Mouse (Mus musculus): ENCODE data around the gene Thra. TPM values are rescaled to one million over a fixed set of nuclear protein-coding genes. Genes with fewer than 3 reads are reported as not detected.
"Not testable (repeated sequence)": the region's sequence is repeated elsewhere in the genome, so short reads cannot be mapped to it uniquely, and the experiment has no call there.

Thra gene
- polyA plus RNA-seq, 1 experiment from 2014 or later, result 9.5 TPM

DNA sequence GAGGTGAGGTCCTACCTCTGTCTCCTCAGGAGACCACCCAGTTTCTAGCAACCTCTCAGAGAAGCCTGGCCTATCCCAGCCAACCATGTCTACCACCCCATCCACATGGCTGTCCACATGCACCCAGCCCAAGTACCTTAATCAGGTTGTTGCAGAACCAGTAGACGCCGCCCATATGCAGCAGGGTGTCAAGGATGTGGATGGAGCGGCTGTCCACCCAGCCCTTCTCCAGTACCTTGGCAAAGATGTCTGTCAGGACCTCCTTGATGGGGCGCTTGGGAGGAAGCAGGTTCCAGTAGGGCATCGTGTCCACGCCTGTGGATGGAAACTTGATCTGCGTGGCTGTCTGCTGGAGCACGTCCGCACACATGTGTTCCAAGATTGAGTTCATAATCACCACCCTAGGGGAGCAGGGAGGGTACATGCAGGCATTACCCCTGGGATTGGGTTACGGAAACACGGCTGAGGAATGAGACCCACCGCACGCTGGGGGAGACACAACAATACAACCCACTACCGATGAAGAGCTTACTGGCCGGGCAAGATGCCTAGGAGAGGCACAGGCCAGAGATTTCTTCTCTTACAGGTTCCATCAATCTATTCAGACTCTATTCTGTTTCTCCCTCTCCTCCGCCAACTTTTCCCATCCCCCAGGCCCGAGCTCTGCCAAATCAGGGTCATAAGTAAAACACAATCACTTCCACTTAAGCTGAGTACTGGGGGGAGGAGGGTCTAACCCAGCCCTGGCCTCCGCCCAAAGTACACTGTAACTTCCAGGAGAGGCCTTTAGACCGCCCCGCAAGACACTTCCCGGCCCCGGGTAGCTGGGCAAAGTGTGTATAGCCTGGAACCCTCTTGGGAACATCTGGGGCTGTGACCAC lies 32.8 kb upstream of the Thra start:
- no peak for DNase-seq (ENCODE audit: low spot score)
- Histone ChIP-seq H3K4me3 (no peak overlapping the region), H3K4me1 (no peaks in the 10 kb centered on the region), H3K27me3 (ENCODE audit: low read depth, poor library complexity, severe bottlenecking) (no peaks in the 10 kb centered on the region), H3K27ac (replicated peaks) (no peak overlapping the region), H3K9me3 (replicated peaks) (no peaks in the 10 kb centered on the region), H3K36me3 (peaks cover 84% of the 10 kb centered on the region)
- WGBS, result 93% methylated on average over 22 of the region's 22 CpGs

- no peak overlapping the region for H3K27ac ChIP-seq (replicated peaks)
- no peaks in the 10 kb centered on the region for H3K9me3 ChIP-seq (replicated peaks)
- WGBS, result 94% methylated on average over 19 of the region's 19 CpGs
- H3K4me3 ChIP-seq, result no peak overlapping the region
- DNase-seq (ENCODE audit: low spot score), result no peak
- peaks cover 91% of the 10 kb centered on the region for H3K36me3 ChIP-seq
- H3K4me1 ChIP-seq, result no peaks in the 10 kb centered on the region
- H3K27me3 ChIP-seq (ENCODE audit: low read depth, poor library complexity, severe bottlenecking), result no peaks in the 10 kb centered on the region
These were observed 32.0 kb upstream of the Thra start for GRCm38 (mm10) chr11:98708282-98708956.

DNA sequence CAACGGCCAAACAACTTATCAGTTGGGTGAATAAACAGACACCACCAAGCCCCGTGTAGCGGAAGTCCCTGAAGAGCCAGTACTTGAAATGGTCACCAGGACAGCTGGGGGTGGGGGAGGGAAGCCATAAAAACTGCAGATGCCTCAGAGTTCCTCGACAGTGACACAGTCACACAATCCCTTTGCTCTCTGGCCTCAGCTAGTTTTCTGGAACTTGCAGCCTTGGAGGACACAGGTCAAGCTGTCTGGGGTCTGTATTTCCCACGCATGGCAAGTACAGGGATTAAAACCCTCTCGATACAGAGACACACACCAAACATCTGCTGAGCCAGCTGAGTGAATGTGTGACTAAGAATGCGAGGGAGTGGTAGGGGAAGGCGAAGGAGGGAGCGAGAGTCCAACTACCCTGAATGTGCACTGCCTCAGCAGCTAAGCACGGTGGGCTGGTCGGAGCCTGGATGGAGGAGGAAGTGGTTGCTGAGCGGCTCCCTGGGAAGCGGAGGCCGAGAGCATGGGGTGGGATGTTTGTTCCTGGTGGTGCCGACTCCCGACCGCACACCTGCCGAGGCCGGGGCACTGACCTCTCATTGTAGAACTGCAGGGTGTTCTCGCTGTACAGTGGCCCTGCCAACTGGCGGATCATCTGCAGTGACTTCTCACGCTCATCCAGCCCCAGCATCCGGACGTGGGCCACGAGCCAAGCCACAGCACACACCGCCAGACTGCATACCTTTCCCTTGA lies 31.3 kb upstream of the Thra start:
- H3K9me3 ChIP-seq (replicated peaks), result no peaks in the 10 kb centered on the region
- no peaks in the 10 kb centered on the region for H3K4me1 ChIP-seq
- no peak overlapping the region for H3K4me3 ChIP-seq
- WGBS, result 90% methylated on average over 26 of the region's 26 CpGs
- H3K36me3 ChIP-seq, result peaks cover 94% of the 10 kb centered on the region
- no peaks in the 10 kb centered on the region for H3K27me3 ChIP-seq (ENCODE audit: low read depth, poor library complexity, severe bottlenecking)
- no peak for DNase-seq (ENCODE audit: low spot score)
- no peak overlapping the region for H3K27ac ChIP-seq (replicated peaks)

DNA sequence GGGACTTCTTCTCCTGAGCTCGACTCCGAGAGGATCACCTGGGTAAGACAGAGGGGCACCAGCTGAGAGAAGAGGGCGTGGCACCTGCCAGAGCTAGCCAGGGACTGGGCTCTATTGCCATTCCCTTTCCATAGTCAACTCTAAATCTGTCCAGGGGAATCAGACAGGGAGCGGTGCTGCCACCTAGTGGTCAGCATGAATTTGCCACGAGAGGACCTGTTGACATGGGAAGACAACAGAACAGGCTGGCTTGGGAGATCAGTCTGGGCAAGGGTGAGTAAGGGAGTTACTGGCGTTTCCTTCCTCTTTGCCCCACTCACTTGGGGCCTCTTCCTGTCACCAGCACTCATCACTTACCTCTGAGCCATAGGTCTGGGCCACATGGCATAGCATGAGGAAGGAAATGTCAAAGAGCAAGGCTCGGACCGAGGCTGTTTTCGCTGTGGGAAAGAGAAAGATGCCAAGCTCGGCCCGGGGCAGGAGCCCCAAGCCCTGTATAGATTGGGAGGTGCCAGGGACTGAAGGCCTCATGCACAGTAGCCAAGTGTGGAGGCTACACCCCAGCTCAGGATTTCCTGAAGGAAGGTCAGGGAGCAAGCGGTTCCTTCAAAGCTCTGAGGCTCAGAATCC lies 29.9 kb upstream of the Thra start:
- WGBS, result 58% methylated on average over 12 of the region's 12 CpGs
- H3K4me1 ChIP-seq, result no peaks in the 10 kb centered on the region
- H3K4me3 ChIP-seq, result peak overlapping the region; percentile 11; the same call in 1 of the 2 replicates
- DNase-seq (ENCODE audit: low spot score), result peak; percentile 82
- no peaks in the 10 kb centered on the region for H3K27me3 ChIP-seq (ENCODE audit: low read depth, poor library complexity, severe bottlenecking)
- no peaks in the 10 kb centered on the region for H3K9me3 ChIP-seq (replicated peaks)
- no peak overlapping the region for H3K27ac ChIP-seq (replicated peaks)
- H3K36me3 ChIP-seq, result peaks cover 94% of the 10 kb centered on the region

GRCm38 (mm10) chr11:98711046-98711434 lies 29.4 kb upstream of the Thra start:
- Histone ChIP-seq H3K27me3 (ENCODE audit: low read depth, poor library complexity, severe bottlenecking) (no peaks in the 10 kb centered on the region), H3K4me1 (no peaks in the 10 kb centered on the region), H3K27ac (replicated peaks) (no peak overlapping the region), H3K36me3 (peaks cover 94% of the 10 kb centered on the region), H3K9me3 (replicated peaks) (no peaks in the 10 kb centered on the region), H3K4me3 (no peak overlapping the region)
- no peak for DNase-seq (ENCODE audit: low spot score)
- 87% methylated on average over 4 of the region's 4 CpGs for WGBS

DNA sequence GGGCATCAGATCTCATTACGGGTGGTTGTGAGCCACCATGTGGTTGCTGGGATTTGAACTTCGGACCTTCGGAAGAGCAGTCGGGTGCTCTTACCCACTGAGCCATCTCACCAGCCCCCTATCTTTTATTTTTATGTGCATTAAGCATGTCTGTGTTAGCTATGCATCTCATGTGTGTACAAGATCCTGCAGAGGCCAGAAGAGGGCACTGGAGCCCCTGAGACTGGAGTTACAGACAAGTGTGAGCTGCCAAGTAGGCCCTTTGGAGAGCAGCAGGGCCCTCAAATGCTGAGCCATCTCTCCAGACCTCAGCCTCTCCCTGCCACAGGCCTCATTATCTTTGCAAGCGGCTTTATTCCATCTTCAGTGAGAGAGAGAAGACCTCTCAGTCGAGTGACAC lies 28.4 kb upstream of the Thra start:
- H3K9me3 ChIP-seq (replicated peaks); H3K4me3 ChIP-seq; H3K27me3 ChIP-seq (ENCODE audit: low read depth, poor library complexity, severe bottlenecking); DNase-seq (ENCODE audit: low spot score); H3K27ac ChIP-seq (replicated peaks); H3K4me1 ChIP-seq: not testable (repeated sequence)
- H3K36me3 ChIP-seq, result peaks cover 94% of the 10 kb centered on the region
- 81% methylated on average over 6 of the region's 6 CpGs for WGBS

DNA sequence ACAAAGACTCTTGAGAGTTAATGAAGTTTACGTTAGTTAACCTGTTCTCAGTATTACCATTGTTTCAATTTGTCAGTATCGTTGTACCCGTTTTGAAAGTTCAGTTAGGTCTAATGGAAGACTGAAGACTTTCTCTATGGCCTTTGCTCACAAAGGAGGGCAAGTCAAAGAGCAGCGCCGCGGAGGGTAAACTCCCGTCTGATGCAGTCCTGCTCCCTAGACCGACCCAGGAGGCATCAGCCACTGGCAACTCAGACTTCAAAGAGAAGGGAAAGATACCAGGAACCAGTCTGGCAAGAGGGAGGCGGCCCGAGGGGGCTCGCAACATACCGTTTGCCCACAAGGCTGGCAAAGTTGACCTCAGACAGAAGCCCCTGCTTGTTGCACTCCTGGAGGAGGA lies 26.7 kb upstream of the Thra start:
- no peak overlapping the region for H3K27ac ChIP-seq (replicated peaks)
- H3K4me3 ChIP-seq, result no peak overlapping the region
- no peak for DNase-seq (ENCODE audit: low spot score)
- no peaks in the 10 kb centered on the region for H3K9me3 ChIP-seq (replicated peaks)
- peaks cover 13% of the 10 kb centered on the region for H3K4me1 ChIP-seq
- 87% methylated on average over 12 of the region's 12 CpGs for WGBS
- peaks cover 94% of the 10 kb centered on the region for H3K36me3 ChIP-seq
- H3K27me3 ChIP-seq (ENCODE audit: low read depth, poor library complexity, severe bottlenecking), result no peaks in the 10 kb centered on the region

GRCm38 (mm10) chr11:98715946-98716345 lies 24.5 kb upstream of the Thra start:
- no peak for DNase-seq (ENCODE audit: low spot score)
- WGBS, result 95% methylated on average over 9 of the region's 9 CpGs
- Histone ChIP-seq H3K9me3 (replicated peaks) (no peaks in the 10 kb centered on the region), H3K27me3 (ENCODE audit: low read depth, poor library complexity, severe bottlenecking) (no peaks in the 10 kb centered on the region), H3K36me3 (peaks cover 79% of the 10 kb centered on the region), H3K4me3 (no peak overlapping the region), H3K27ac (replicated peaks) (no peak overlapping the region), H3K4me1 (peaks cover 17% of the 10 kb centered on the region)

DNA sequence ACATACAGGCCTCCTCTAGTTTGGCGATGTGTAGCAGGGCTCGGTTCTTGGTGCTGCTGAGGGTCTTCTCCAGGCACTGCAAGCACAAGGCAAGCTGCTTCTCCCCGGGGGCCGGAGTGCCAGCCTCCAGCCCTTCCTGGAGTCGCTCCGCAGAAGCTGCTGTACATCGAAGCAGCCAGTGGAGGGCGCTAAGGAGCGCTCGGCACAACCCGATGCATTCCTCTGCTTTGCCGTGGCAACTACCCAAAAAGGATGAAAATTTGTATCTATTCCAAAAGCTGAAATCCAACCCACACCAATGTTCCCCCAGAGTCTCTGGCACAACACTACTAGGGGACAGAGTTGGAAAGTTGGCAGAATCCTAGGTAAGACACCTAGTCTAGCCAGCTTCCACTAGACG lies 22.5 kb upstream of the Thra start:
- Histone ChIP-seq H3K9me3 (replicated peaks) (no peaks in the 10 kb centered on the region), H3K27ac (replicated peaks) (no peak overlapping the region), H3K36me3 (peaks cover 73% of the 10 kb centered on the region), H3K27me3 (ENCODE audit: low read depth, poor library complexity, severe bottlenecking) (no peaks in the 10 kb centered on the region), H3K4me3 (no peak overlapping the region), H3K4me1 (peaks cover 20% of the 10 kb centered on the region)
- 16% methylated on average over 13 of the region's 13 CpGs for WGBS
- peak; percentile 65 for DNase-seq (ENCODE audit: low spot score)

- H3K27ac ChIP-seq (replicated peaks), result no peak overlapping the region
- H3K9me3 ChIP-seq (replicated peaks), result no peaks in the 10 kb centered on the region
- 75% methylated on average over 2 of the region's 2 CpGs for WGBS
- H3K27me3 ChIP-seq (ENCODE audit: low read depth, poor library complexity, severe bottlenecking), result no peaks in the 10 kb centered on the region
- no peak for DNase-seq (ENCODE audit: low spot score)
- H3K4me3 ChIP-seq, result no peak overlapping the region
- H3K36me3 ChIP-seq, result peaks cover 70% of the 10 kb centered on the region
- H3K4me1 ChIP-seq, result peaks cover 20% of the 10 kb centered on the region
These were observed 19.7 kb upstream of the Thra start for GRCm38 (mm10) chr11:98720756-98721155.

- H3K4me3 ChIP-seq, result no peak overlapping the region
- WGBS, result 77% methylated on average over 24 of the region's 24 CpGs
- H3K27me3 ChIP-seq (ENCODE audit: low read depth, poor library complexity, severe bottlenecking), result no peaks in the 10 kb centered on the region
- H3K4me1 ChIP-seq, result peaks cover 20% of the 10 kb centered on the region
- DNase-seq (ENCODE audit: low spot score), result no peak
- H3K36me3 ChIP-seq, result peaks cover 70% of the 10 kb centered on the region
- no peaks in the 10 kb centered on the region for H3K9me3 ChIP-seq (replicated peaks)
- no peak overlapping the region for H3K27ac ChIP-seq (replicated peaks)
These were observed 18.8 kb upstream of the Thra start for GRCm38 (mm10) chr11:98721458-98722226.

DNA sequence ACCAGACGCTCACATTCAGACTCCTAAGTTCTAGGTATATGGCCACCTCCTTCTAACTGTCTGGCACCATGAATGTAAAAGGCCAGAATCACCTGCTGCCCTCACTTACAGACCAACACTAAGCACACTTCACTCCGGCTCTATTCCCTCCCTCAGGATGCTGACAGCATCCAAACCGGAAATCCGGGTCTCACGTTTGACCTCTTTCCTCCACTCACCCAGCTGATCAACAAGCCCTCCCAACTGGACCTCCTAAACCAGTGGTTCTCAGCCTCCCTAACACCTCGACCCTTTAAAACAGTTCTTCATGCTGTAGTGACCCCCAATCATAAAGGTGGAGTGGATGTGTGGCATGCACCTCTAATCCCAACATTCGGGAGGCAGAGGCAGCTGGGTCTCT lies 17.3 kb upstream of the Thra start:
- Histone ChIP-seq H3K9me3 (replicated peaks) (no peaks in the 10 kb centered on the region), H3K4me3 (no peak overlapping the region), H3K4me1 (peaks cover 13% of the 10 kb centered on the region), H3K27me3 (ENCODE audit: low read depth, poor library complexity, severe bottlenecking) (no peaks in the 10 kb centered on the region), H3K27ac (replicated peaks) (no peak overlapping the region), H3K36me3 (peaks cover 71% of the 10 kb centered on the region)
- no peak for DNase-seq (ENCODE audit: low spot score)
- 85% methylated on average over 7 of the region's 7 CpGs for WGBS

All from midbrain, embryonic 10.5 days (tissue).